25 mouse cellular contexts compared by ENCODE assay signal in genomic region chr8:11542031-11542430, GRCm38 (mm10). TPM values are rescaled to one million over a fixed set of nuclear protein-coding genes. Genes with fewer than 3 reads are reported as not detected.
DNase-seq lines count a peak whose midpoint lies in the region; ATAC-seq and TF ChIP-seq lines count a peak whose summit lies in the region.
"Had no signal": no experiment of that assay in that cellular context is flagged by ENCODE, and none has a peak within 500 bp of the region (broad histone marks: within the 10 kb centered on the region; RNA-seq: fewer than 3 reads in every experiment).

No protein-coding gene starts in this region.

- POLR2A ChIA-PET in Patski (lab: Charles Lee) = no interaction called here

- H3K4me1 ChIP-seq in midbrain, embryonic 15.5 days = no peaks in the 10 kb centered on the region
- H3K4me1 ChIP-seq: embryonic facial prominence, embryonic 15.5 days; forebrain, embryonic 10.5 days; heart, embryonic 15.5 days; hindbrain, embryonic 10.5 days; limb, embryonic 12.5 days; neural tube, embryonic 15.5 days had no signal

- peak; percentile 89 for ATAC-seq in Patski
- no peak for ATAC-seq in midbrain, embryonic 15.5 days (replicated peaks)
- ATAC-seq: forebrain, embryonic 16.5 days; hindbrain, embryonic 16.5 days; intestine, embryonic 16.5 days; liver, postnatal 0 days; lung, postnatal 0 days had no signal

- H3K4me2 ChIP-seq in midbrain, embryonic 15.5 days = no peak overlapping the region
- H3K4me2 ChIP-seq: embryonic facial prominence, embryonic 15.5 days; heart, embryonic 15.5 days; limb, embryonic 12.5 days; liver, embryonic 11.5 days; midbrain, embryonic 11.5 days; neural tube, embryonic 15.5 days had no signal

- H3K36me3 ChIP-seq in midbrain, embryonic 15.5 days (replicated peaks) = peaks cover 6% of the 10 kb centered on the region; the same call in 1 of the 2 replicates

- H3K27ac ChIP-seq in midbrain, embryonic 15.5 days = no peak overlapping the region
- H3K27ac ChIP-seq: embryonic facial prominence, embryonic 15.5 days; forebrain, embryonic 10.5 days; heart, embryonic 15.5 days; hindbrain, embryonic 10.5 days; layer of hippocampus, adult 2 months; limb, embryonic 12.5 days; neural tube, embryonic 15.5 days had no signal

- no peak for TF ChIP-seq CTCF in Patski (IDR thresholded peaks at IDR 0.05)

- no peak overlapping the region for H3K4me3 ChIP-seq in midbrain, embryonic 15.5 days
- H3K4me3 ChIP-seq: embryonic facial prominence, embryonic 15.5 days; forebrain, embryonic 10.5 days; heart, embryonic 15.5 days; hindbrain, embryonic 10.5 days; layer of hippocampus, adult 2 months; limb, embryonic 12.5 days; neural tube, embryonic 15.5 days had no signal

- 94% methylated on average over 12 of the region's 12 CpGs for WGBS in midbrain, embryonic 15.5 days

- H3K9ac ChIP-seq in midbrain, embryonic 15.5 days = no peak overlapping the region
- H3K9ac ChIP-seq: embryonic facial prominence, embryonic 15.5 days; heart, embryonic 15.5 days; limb, embryonic 12.5 days; liver, postnatal 0 days; neural tube, embryonic 15.5 days had no signal

- CTCF ChIA-PET in Patski (lab: Charles Lee) = no interaction called here

- DNase-seq in lung, postnatal 36 days = peak; percentile 30
- no peak for DNase-seq in lung, postnatal 10 days
- no peak for DNase-seq in Patski (ENCODE audit: low read depth, low spot score)
- DNase-seq in gonadal fat pad, adult 2 months (ENCODE audit: low read depth) = peak; percentile 66
- peak; percentile 20 to 60 for DNase-seq in kidney, postnatal 25 days
- no peak for DNase-seq in right cerebral cortex, postnatal 4 days
- DNase-seq: adrenal gland, postnatal 36 days; cerebellum, adult 9-10 months; gastrocnemius, postnatal 25 days; liver, postnatal 0 days; thymus, postnatal 25 days had no signal

- H3K27me3 ChIP-seq in Patski = no peaks in the 10 kb centered on the region
- H3K27me3 ChIP-seq in midbrain, embryonic 15.5 days (replicated peaks) = no peaks in the 10 kb centered on the region
- H3K27me3 ChIP-seq: embryonic facial prominence, embryonic 15.5 days; heart, embryonic 15.5 days; limb, embryonic 12.5 days; neural tube, embryonic 15.5 days had no signal

- in situ Hi-C loops in Patski (cut with MboI; ENCODE audit: low pct_unique_long_range_greater_than_20kb) = no loop called here

- no peaks in the 10 kb centered on the region for H3K9me3 ChIP-seq in midbrain, embryonic 15.5 days
- H3K9me3 ChIP-seq: embryonic facial prominence, embryonic 15.5 days; forebrain, embryonic 10.5 days; heart, embryonic 15.5 days; limb, embryonic 12.5 days; neural tube, embryonic 15.5 days had no signal

RNA-seq across cellular contexts. Expression of gene Cars2, which starts 8.6 kb away (rescaled TPM):
- 46.2 TPM for polyA plus RNA-seq in Patski (2021)
- polyA plus RNA-seq in gonadal fat pad, adult 2 months (2012; rRNA removed) = 36.2 and 39.0 TPM in 2 replicates
- polyA plus RNA-seq in midbrain, embryonic 15.5 days (2015; fragmentation: Nextera tagmentation; extraction: Ambion mirVana) = 21.7 and 23.5 TPM in 2 replicates

RNA-seq across cellular contexts. Expression of gene Ing1, which starts 13.3 kb away (rescaled TPM):
- 71.3 TPM for polyA plus RNA-seq in Patski (2021)
- 16.2 and 21.7 TPM in 2 replicates for polyA plus RNA-seq in gonadal fat pad, adult 2 months (2012; rRNA removed)
- polyA plus RNA-seq in midbrain, embryonic 15.5 days (2015; fragmentation: Nextera tagmentation; extraction: Ambion mirVana) = 47.9 and 50.5 TPM in 2 replicates

RNA-seq across cellular contexts. Expression of gene Naxd, which starts 44.7 kb away (rescaled TPM):
- 108 TPM for polyA plus RNA-seq in Patski (2021)
- polyA plus RNA-seq in gonadal fat pad, adult 2 months (2012; rRNA removed) = 186 and 189 TPM in 2 replicates
- 140 and 153 TPM in 2 replicates for polyA plus RNA-seq in midbrain, embryonic 15.5 days (2015; fragmentation: Nextera tagmentation; extraction: Ambion mirVana)

Comparison
In these comparisons a context has a peak if more than half of its experiments do, and no peak if none do; other contexts are left out.
1. DNase-seq: peak in lung, postnatal 36 days (single experiment), gonadal fat pad, adult 2 months (single experiment) and kidney, postnatal 25 days (2 of 2); none in lung, postnatal 10 days (single experiment), Patski (single experiment) and right cerebral cortex, postnatal 4 days (single experiment).